Mouse (Mus musculus): ENCODE results near the gene Iqsec2. TPM values are rescaled to one million over a fixed set of nuclear protein-coding genes. Genes with fewer than 3 reads are reported as not detected.

The Iqsec2 gene
- 4.6 and 5.5 TPM in 2 replicates for polyA plus RNA-seq (2014; fragmentation: Nextera tagmentation; extraction: Ambion mirVana)

GRCm38 (mm10) chrX:152143941-152144741 lies at the start of gene Iqsec2:
Gene Iqsec2, plus strand, starts transcription at chrX:152144268.
- Histone ChIP-seq H3K4me3 (ENCODE audit: low read depth, low read length) (peak within 1 kb of the TSS; percentile 52), H3K36me3 (ENCODE audit: control insufficient read depth, insufficient read depth, low read length) (no peaks in the 10 kb centered on the region), H3K4me1 (ENCODE audit: control insufficient read depth, insufficient read depth, low read length) (no peaks in the 10 kb centered on the region), H3K9me3 (replicated peaks; ENCODE audit: control insufficient read depth, low read length) (no peaks in the 10 kb centered on the region), H3K27me3 (replicated peaks; ENCODE audit: control insufficient read depth, insufficient read depth, low read length) (peaks cover 14% of the 10 kb centered on the region), H3K4me2 (ENCODE audit: low read length) (peak within 1 kb of the TSS; percentile 70), H3K27ac (ENCODE audit: low read depth, low read length) (no peak within 1 kb of the TSS), H3K9ac (ENCODE audit: low read length) (peak within 1 kb of the TSS; percentile 65)
- ATAC-seq (peak; percentile 70), DNase-seq (ENCODE audit: low spot score) (no peak)
- WGBS: 23% methylated on average over 28 of the region's 78 CpGs

GRCm38 (mm10) chrX:152097572-152097971 lies 46.5 kb upstream of the Iqsec2 start:
- no peak for ATAC-seq
- no peak for DNase-seq (ENCODE audit: low spot score)
- Histone ChIP-seq H3K36me3 (ENCODE audit: control insufficient read depth, insufficient read depth, low read length) (no peaks in the 10 kb centered on the region), H3K4me2 (ENCODE audit: low read length) (no peak overlapping the region), H3K9ac (ENCODE audit: low read length) (no peak overlapping the region), H3K27ac (ENCODE audit: low read depth, low read length) (no peak overlapping the region), H3K27me3 (replicated peaks; ENCODE audit: control insufficient read depth, insufficient read depth, low read length) (0 out of 2 replicates have a peak, but pooled peaks cover 17% of the 10 kb centered on the region), H3K9me3 (replicated peaks; ENCODE audit: control insufficient read depth, low read length) (no peaks in the 10 kb centered on the region), H3K4me1 (ENCODE audit: control insufficient read depth, insufficient read depth, low read length) (no peaks in the 10 kb centered on the region), H3K4me3 (ENCODE audit: low read depth, low read length) (no peak overlapping the region)
- 42% methylated on average over 1 of the region's 1 CpGs for WGBS

GRCm38 (mm10) chrX:152121687-152122086 lies 22.4 kb upstream of the Iqsec2 start:
- WGBS: 80% methylated on average over 1 of the region's 1 CpGs
- no peaks in the 10 kb centered on the region for H3K4me1 ChIP-seq (ENCODE audit: control insufficient read depth, insufficient read depth, low read length)
- no peaks in the 10 kb centered on the region for H3K27me3 ChIP-seq (replicated peaks; ENCODE audit: control insufficient read depth, insufficient read depth, low read length)
- no peaks in the 10 kb centered on the region for H3K36me3 ChIP-seq (ENCODE audit: control insufficient read depth, insufficient read depth, low read length)
- H3K9ac ChIP-seq (ENCODE audit: low read length): no peak overlapping the region
- H3K9me3 ChIP-seq (replicated peaks; ENCODE audit: control insufficient read depth, low read length): no peaks in the 10 kb centered on the region
- H3K4me2 ChIP-seq (ENCODE audit: low read length): no peak overlapping the region
- DNase-seq (ENCODE audit: low spot score) (no peak), ATAC-seq (no peak)
- H3K27ac ChIP-seq (ENCODE audit: low read depth, low read length): no peak overlapping the region
- H3K4me3 ChIP-seq (ENCODE audit: low read depth, low read length): no peak overlapping the region

- no peak for ATAC-seq
- Histone ChIP-seq H3K27me3 (replicated peaks; ENCODE audit: control insufficient read depth, insufficient read depth, low read length) (0 out of 2 replicates have a peak, but pooled peaks cover 4% of the 10 kb centered on the region), H3K4me3 (ENCODE audit: low read depth, low read length) (no peak overlapping the region), H3K4me2 (ENCODE audit: low read length) (no peak overlapping the region), H3K9ac (ENCODE audit: low read length) (no peak overlapping the region), H3K4me1 (ENCODE audit: control insufficient read depth, insufficient read depth, low read length) (no peaks in the 10 kb centered on the region), H3K9me3 (replicated peaks; ENCODE audit: control insufficient read depth, low read length) (no peaks in the 10 kb centered on the region), H3K36me3 (ENCODE audit: control insufficient read depth, insufficient read depth, low read length) (no peaks in the 10 kb centered on the region), H3K27ac (ENCODE audit: low read depth, low read length) (no peak overlapping the region)
- WGBS: 62% methylated on average over 3 of the region's 3 CpGs
- DNase-seq (ENCODE audit: low spot score): no peak
Observed at GRCm38 (mm10) chrX:152130777-152131176, 13.3 kb upstream of the Iqsec2 start.

- no peak for DNase-seq (ENCODE audit: low spot score)
- Histone ChIP-seq H3K36me3 (ENCODE audit: control insufficient read depth, insufficient read depth, low read length) (no peaks in the 10 kb centered on the region), H3K27ac (ENCODE audit: low read depth, low read length) (no peak overlapping the region), H3K4me3 (ENCODE audit: low read depth, low read length) (no peak overlapping the region), H3K27me3 (replicated peaks; ENCODE audit: control insufficient read depth, insufficient read depth, low read length) (0 out of 2 replicates have a peak, but pooled peaks cover 4% of the 10 kb centered on the region), H3K4me1 (ENCODE audit: control insufficient read depth, insufficient read depth, low read length) (no peaks in the 10 kb centered on the region), H3K9me3 (replicated peaks; ENCODE audit: control insufficient read depth, low read length) (no peaks in the 10 kb centered on the region), H3K9ac (ENCODE audit: low read length) (no peak overlapping the region), H3K4me2 (ENCODE audit: low read length) (no peak overlapping the region)
- no peak for ATAC-seq
- WGBS: 86% methylated on average over 2 of the region's 2 CpGs
Observed at GRCm38 (mm10) chrX:152132029-152132428, 12.0 kb upstream of the Iqsec2 start.

GRCm38 (mm10) chrX:152135195-152135594 lies 8.9 kb upstream of the Iqsec2 start:
- 77% methylated on average over 2 of the region's 2 CpGs for WGBS
- Histone ChIP-seq H3K36me3 (ENCODE audit: control insufficient read depth, insufficient read depth, low read length) (no peaks in the 10 kb centered on the region), H3K27ac (ENCODE audit: low read depth, low read length) (no peak overlapping the region), H3K9ac (ENCODE audit: low read length) (no peak overlapping the region), H3K27me3 (replicated peaks; ENCODE audit: control insufficient read depth, insufficient read depth, low read length) (0 out of 2 replicates have a peak, but pooled peaks cover 4% of the 10 kb centered on the region), H3K4me2 (ENCODE audit: low read length) (no peak overlapping the region), H3K4me1 (ENCODE audit: control insufficient read depth, insufficient read depth, low read length) (no peaks in the 10 kb centered on the region), H3K9me3 (replicated peaks; ENCODE audit: control insufficient read depth, low read length) (no peaks in the 10 kb centered on the region), H3K4me3 (ENCODE audit: low read depth, low read length) (no peak overlapping the region)
- no peak for ATAC-seq
- no peak for DNase-seq (ENCODE audit: low spot score)

GRCm38 (mm10) chrX:152144742-152145214 lies 710 bp downstream of the Iqsec2 start:
- no peak for DNase-seq (ENCODE audit: low spot score)
- 22% methylated on average over 41 of the region's 42 CpGs for WGBS
- peak; percentile 29; the same call in 1 of the 2 replicates for ATAC-seq

GRCm38 (mm10) chrX:152146150-152146549 lies 2.1 kb downstream of the Iqsec2 start:
- no peak overlapping the region for H3K9ac ChIP-seq (ENCODE audit: low read length)
- no peak overlapping the region for H3K27ac ChIP-seq (ENCODE audit: low read depth, low read length)
- WGBS: 17% methylated on average over 1 of the region's 1 CpGs
- no peak overlapping the region for H3K4me3 ChIP-seq (ENCODE audit: low read depth, low read length)
- H3K9me3 ChIP-seq (replicated peaks; ENCODE audit: control insufficient read depth, low read length): no peaks in the 10 kb centered on the region
- peak overlapping the region; percentile 70 for H3K4me2 ChIP-seq (ENCODE audit: low read length)
- no peak for ATAC-seq
- peaks cover 14% of the 10 kb centered on the region for H3K27me3 ChIP-seq (replicated peaks; ENCODE audit: control insufficient read depth, insufficient read depth, low read length)
- no peak for DNase-seq (ENCODE audit: low spot score)
- no peaks in the 10 kb centered on the region for H3K36me3 ChIP-seq (ENCODE audit: control insufficient read depth, insufficient read depth, low read length)
- no peaks in the 10 kb centered on the region for H3K4me1 ChIP-seq (ENCODE audit: control insufficient read depth, insufficient read depth, low read length)

More at GRCm38 (mm10) chrX:152144742-152145214, 710 bp downstream of the Iqsec2 start:
- H3K4me3 ChIP-seq (ENCODE audit: low read depth, low read length): peak overlapping the region; percentile 52
- no peaks in the 10 kb centered on the region for H3K36me3 ChIP-seq (ENCODE audit: control insufficient read depth, insufficient read depth, low read length)
- H3K27me3 ChIP-seq (replicated peaks; ENCODE audit: control insufficient read depth, insufficient read depth, low read length): peaks cover 14% of the 10 kb centered on the region
- no peak overlapping the region for H3K27ac ChIP-seq (ENCODE audit: low read depth, low read length)
- H3K9me3 ChIP-seq (replicated peaks; ENCODE audit: control insufficient read depth, low read length): no peaks in the 10 kb centered on the region
- peak overlapping the region; percentile 70 for H3K4me2 ChIP-seq (ENCODE audit: low read length)
- H3K9ac ChIP-seq (ENCODE audit: low read length): peak overlapping the region; percentile 65
- H3K4me1 ChIP-seq (ENCODE audit: control insufficient read depth, insufficient read depth, low read length): no peaks in the 10 kb centered on the region

- Histone ChIP-seq H3K9me3 (replicated peaks; ENCODE audit: control insufficient read depth, low read length) (no peaks in the 10 kb centered on the region), H3K9ac (ENCODE audit: low read length) (no peak overlapping the region), H3K36me3 (ENCODE audit: control insufficient read depth, insufficient read depth, low read length) (no peaks in the 10 kb centered on the region), H3K27ac (ENCODE audit: low read depth, low read length) (no peak overlapping the region), H3K4me1 (ENCODE audit: control insufficient read depth, insufficient read depth, low read length) (no peaks in the 10 kb centered on the region), H3K4me2 (ENCODE audit: low read length) (no peak overlapping the region), H3K27me3 (replicated peaks; ENCODE audit: control insufficient read depth, insufficient read depth, low read length) (peaks cover 14% of the 10 kb centered on the region), H3K4me3 (ENCODE audit: low read depth, low read length) (no peak overlapping the region)
- WGBS: 69% methylated on average over 2 of the region's 2 CpGs
- ATAC-seq (no peak), DNase-seq (ENCODE audit: low spot score) (no peak)
Observed at GRCm38 (mm10) chrX:152146691-152147090, 2.6 kb downstream of the Iqsec2 start.

All from forebrain, embryonic 14.5 days (tissue).